Mouse (Mus musculus) C2C12 (cell line): ENCODE measurements around the gene Pcdh15. TPM values are rescaled to one million over a fixed set of nuclear protein-coding genes. Genes with fewer than 3 reads are reported as not detected.

ENCODE experiments used
- H3K27me3 ChIP-seq: one replicate; pipeline ENCODE4 v1.6.1; 2011; ENCODE audit not compliant: control insufficient read depth, insufficient read depth, insufficient read length
- H3K36me3 ChIP-seq: one replicate; pipeline ENCODE4 v1.6.1; 2011; ENCODE audit not compliant: control insufficient read depth, insufficient read depth
- H3K4me3 ChIP-seq: one replicate; pipeline ENCODE4 v1.5.1; 2011; ENCODE audit warnings: mild to moderate bottlenecking, control low read depth; ENCODE audit not compliant: poor library complexity, insufficient read depth, severe bottlenecking
- H3K79me2 ChIP-seq: one replicate; pipeline ENCODE4 v1.6.1; 2011; ENCODE audit not compliant: control insufficient read depth, insufficient read depth
- H3K79me3 ChIP-seq: one replicate; pipeline ENCODE4 v1.6.1; 2011; ENCODE audit warnings: low read depth, control low read depth
- H3ac ChIP-seq: one replicate; pipeline ENCODE3; 2011; ENCODE audit warnings: low read depth; ENCODE audit not compliant: control insufficient read depth, insufficient read length
- CEBPB ChIP-seq: IDR thresholded peaks from one replicate; pipeline ENCODE4 v1.6.1; 2011; ENCODE audit warnings: low read depth, mild to moderate bottlenecking, control low read depth, moderate library complexity
- CTCF ChIP-seq: IDR thresholded peaks from one replicate; pipeline ENCODE4 v1.5.1; 2011; ENCODE audit not compliant: control insufficient read depth, insufficient read depth, insufficient read length
- FOSL1 ChIP-seq: IDR thresholded peaks from one replicate; pipeline ENCODE4 v1.8.0; 2011; ENCODE audit warnings: mild to moderate bottlenecking, low read length; ENCODE audit not compliant: poor library complexity, insufficient read depth, severe bottlenecking
- MAX ChIP-seq: IDR thresholded peaks from one replicate; pipeline ENCODE4 v1.6.1; 2011; ENCODE audit warnings: mild to moderate bottlenecking, control low read depth
- MYOD1 ChIP-seq: IDR thresholded peaks from one replicate; pipeline ENCODE4 v1.6.1; 2011; ENCODE audit warnings: low read depth; ENCODE audit not compliant: control insufficient read depth, insufficient read length
- MYOG ChIP-seq: IDR thresholded peaks from one replicate; pipeline ENCODE4 v1.6.1; 2011; ENCODE audit not compliant: control insufficient read depth, insufficient read length; ENCODE audit errors: extremely low read depth
- USF1 ChIP-seq: IDR thresholded peaks from one replicate; pipeline ENCODE4 v1.6.1; 2011; ENCODE audit warnings: low read depth, mild to moderate bottlenecking, control low read depth, moderate library complexity
- polyA plus RNA-seq: library from polyadenylated mRNA; unstranded; fragments of >200 nt; fragmentation: generic; extraction: Trizol; gene quantifications from one replicate; pipeline ENCODE4 v1.2.1, GENCODE M21; 2012; ENCODE audit warnings: missing spikeins

Gene Pcdh15
- polyA plus RNA-seq, 1 experiment: 0.54 TPM

DNA sequence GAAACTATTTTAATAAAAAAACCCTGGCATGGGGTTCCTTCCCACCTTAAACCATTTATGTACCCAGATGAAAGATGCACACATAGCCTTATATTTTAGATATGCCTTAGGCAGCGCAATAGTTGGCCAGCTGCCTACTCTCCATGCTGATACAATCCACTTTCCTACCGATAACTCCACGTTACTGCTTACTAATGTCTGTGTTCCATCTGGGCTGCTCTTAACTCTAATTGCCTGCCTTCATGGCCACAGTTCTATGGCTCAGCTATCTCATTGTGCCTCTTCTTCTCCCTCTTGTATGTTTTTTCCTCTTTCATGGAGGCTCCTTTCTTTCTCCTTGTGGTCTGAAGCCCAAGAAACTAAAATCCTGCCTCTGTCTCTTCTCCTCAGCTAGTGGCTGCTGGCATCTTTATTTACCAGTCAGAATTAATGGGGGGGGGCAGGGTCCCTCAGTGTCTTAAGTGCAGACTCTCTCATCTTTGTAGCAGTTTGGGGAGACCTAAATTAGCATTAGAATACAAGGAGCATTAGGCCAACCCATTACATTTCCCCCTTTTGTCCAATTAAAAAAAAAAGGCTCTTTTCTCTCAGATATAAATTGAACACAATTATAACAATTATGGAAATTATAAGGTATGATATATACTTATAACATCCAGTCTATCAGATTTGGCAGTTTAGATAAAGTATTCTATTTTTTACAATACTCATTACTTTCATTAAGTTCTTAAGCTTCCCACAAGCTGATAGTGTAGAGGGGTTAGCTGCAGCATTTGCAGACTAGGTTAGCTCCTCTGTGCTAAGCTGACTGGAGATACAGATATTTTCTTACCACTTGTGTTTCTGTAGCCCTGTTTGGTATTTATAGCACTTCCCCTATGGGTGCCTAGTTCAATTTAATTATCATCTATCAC lies 1240.4 kb downstream of the Pcdh15 start:
- no peaks in the 10 kb centered on the region for H3K36me3 ChIP-seq
- H3K4me3 ChIP-seq: no peak overlapping the region
- TF ChIP-seq MAX: no peak
- TF ChIP-seq FOSL1: no peak
- no peak for TF ChIP-seq MYOD1
- no peak for TF ChIP-seq CTCF
- no peak for TF ChIP-seq USF1
- TF ChIP-seq MYOG: no peak
- no peak for TF ChIP-seq CEBPB
- no peak overlapping the region for H3ac ChIP-seq
- H3K79me2 ChIP-seq: no peaks in the 10 kb centered on the region
- H3K27me3 ChIP-seq: no peaks in the 10 kb centered on the region
- no peaks in the 10 kb centered on the region for H3K79me3 ChIP-seq

DNA sequence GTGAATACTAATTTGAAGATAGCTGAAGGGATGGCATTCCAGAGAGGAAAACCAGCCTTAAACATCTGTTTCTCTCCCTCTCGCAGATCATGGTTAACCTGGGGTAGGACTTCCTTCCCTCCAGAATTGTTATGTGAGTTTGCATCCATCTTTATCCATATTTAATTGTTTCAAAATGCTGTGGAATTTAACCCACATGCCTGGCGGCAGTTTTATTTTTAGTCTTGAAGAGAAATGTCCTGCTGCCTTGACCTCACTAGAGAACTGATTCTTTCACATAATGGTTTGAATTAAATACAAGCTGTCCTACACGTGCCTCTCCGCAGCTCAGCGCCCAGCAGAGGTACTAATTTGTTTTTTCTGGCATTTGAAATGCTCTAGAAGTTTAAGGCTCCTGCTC lies 1260.4 kb downstream of the Pcdh15 start:
- H3K79me2 ChIP-seq: no peaks in the 10 kb centered on the region
- H3K79me3 ChIP-seq: no peaks in the 10 kb centered on the region
- no peaks in the 10 kb centered on the region for H3K27me3 ChIP-seq
- H3K36me3 ChIP-seq: no peaks in the 10 kb centered on the region
- H3ac ChIP-seq: no peak overlapping the region
- no peak for TF ChIP-seq MYOG
- no peak for TF ChIP-seq FOSL1
- no peak for TF ChIP-seq USF1
- TF ChIP-seq MYOD1: no peak
- no peak for TF ChIP-seq CTCF
- TF ChIP-seq CEBPB: no peak
- no peak for TF ChIP-seq MAX
- H3K4me3 ChIP-seq: no peak overlapping the region

DNA sequence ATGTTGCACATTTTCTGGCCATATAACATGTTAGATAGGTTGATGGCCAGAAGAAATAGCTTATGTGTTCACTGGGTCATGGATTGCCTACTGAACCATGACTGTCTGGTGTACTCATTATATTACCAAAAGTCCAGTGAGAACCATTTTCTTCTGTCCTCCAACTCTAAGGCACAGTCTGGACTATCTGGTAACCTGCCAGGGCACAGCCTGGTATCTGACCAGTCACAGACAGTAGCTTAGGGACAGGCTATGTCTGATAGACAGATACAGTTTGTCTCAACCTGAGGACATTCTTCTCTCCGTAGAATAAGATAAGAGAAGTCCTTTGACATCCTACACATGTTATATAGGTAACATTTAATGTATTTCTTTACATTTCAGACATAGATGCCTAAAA lies 1279.6 kb downstream of the Pcdh15 start:
- no peak for TF ChIP-seq CTCF
- TF ChIP-seq FOSL1: no peak
- TF ChIP-seq MAX: no peak
- TF ChIP-seq MYOG: no peak
- no peak for TF ChIP-seq MYOD1
- no peak for TF ChIP-seq CEBPB
- no peak for TF ChIP-seq USF1
- Histone ChIP-seq H3K79me3 (no peaks in the 10 kb centered on the region), H3K4me3 (no peak overlapping the region), H3ac (no peak overlapping the region), H3K79me2 (no peaks in the 10 kb centered on the region), H3K27me3 (no peaks in the 10 kb centered on the region), H3K36me3 (no peaks in the 10 kb centered on the region)

DNA sequence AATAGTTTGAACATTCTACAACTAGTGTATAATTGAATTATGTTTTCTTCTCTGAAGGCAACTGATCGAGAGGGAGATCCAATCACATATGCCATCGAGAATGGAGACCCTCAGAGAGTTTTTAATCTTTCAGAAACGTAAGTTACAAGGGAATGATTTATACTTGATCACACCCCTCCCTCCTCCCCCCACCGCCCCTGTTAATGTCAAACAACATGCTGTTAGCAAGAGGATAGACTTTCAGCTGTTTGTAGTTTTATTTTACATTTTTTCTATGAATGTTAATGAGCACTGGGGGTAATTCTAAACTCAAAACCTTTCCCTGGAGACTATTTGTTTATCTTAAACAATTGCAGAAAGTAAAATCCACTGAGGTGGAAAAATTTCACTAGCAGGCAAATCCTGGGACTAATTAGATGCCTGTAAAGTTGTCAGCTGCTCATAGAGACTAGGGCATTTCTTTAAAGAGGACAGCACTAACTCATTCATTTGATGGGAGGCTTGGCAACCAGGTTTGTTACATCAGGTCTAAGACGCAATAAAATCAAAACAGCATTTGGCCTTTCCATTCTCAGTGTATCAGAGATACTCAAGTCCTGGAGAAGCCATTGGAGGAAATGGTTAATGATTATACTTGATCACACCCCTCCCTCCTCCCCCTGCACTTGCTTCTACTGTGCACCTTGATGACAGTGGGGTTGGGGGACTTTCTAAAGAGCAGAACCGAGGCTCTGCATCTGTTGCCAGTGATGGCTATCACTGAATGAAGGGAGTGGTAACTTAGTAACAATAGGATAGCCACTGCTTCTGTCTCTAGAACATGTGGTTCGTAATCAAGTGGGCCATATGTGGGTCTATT lies 1280.4 kb downstream of the Pcdh15 start:
- Histone ChIP-seq H3K79me2 (no peaks in the 10 kb centered on the region), H3K36me3 (no peaks in the 10 kb centered on the region), H3K4me3 (no peak overlapping the region), H3ac (no peak overlapping the region), H3K27me3 (no peaks in the 10 kb centered on the region), H3K79me3 (no peaks in the 10 kb centered on the region)
- TF ChIP-seq MYOD1 (no peak), MAX (no peak), USF1 (no peak), CTCF (no peak), CEBPB (no peak), MYOG (no peak), FOSL1 (no peak)

DNA sequence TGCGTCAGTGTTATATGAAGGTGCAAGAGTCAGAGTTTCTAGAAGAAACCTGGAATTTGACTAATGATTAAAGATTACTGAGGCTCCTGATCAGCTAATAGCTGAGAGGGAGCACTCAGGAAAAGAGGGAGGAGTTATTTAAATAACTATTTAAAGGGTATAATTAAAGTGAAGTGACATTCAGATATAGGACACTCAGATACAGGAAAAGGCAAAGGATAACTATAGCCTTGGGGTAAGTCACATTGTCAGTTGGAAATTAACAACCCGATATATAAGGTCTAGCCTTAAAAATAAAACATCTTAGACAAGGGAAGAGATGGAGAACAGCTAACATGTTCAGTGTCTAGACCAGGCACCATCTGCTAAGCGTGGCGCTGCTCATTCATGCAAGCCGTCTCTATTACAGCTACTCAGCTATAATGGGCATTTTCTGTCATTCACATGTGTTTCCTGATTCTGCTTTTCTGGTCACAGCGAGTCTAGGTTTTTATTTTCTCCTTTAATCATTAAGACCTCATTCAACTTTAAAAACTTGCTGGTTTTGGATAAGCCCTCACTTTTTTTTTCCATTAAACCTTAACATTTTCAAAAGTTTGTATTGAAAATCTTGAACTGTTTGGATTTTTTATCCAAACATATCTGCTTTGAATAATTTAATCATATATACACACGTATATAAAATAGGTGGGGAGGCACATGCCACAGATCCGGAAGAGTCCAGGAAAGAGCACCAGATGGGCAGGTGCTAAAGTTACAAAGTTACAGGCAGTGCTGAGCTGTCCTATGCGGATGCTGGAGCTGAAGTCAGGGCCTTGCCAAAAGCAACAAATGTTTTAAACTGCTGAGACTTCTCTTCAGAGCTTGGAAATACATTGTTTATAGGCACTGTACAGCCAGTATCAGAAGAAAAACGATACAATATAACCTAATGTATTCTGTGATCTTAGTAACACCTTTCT lies 1288.7 kb downstream of the Pcdh15 start:
- TF ChIP-seq MAX (no peak), CTCF (no peak), MYOD1 (no peak), USF1 (no peak)
- H3K27me3 ChIP-seq: no peaks in the 10 kb centered on the region
- H3K79me2 ChIP-seq: no peaks in the 10 kb centered on the region
- no peaks in the 10 kb centered on the region for H3K36me3 ChIP-seq
- no peak overlapping the region for H3ac ChIP-seq
- H3K79me3 ChIP-seq: no peaks in the 10 kb centered on the region
- H3K4me3 ChIP-seq: no peak overlapping the region
